Mouse (Mus musculus) megakaryocyte, embryonic 14.5 days (primary cell): ENCODE data around the gene B3galt4.

ENCODE experiments used
- FLI1 ChIP-seq: IDR thresholded peaks from 2 replicates; pipeline ENCODE4 v1.6.1; 2012; ENCODE audit warnings: low read length, inconsistent platforms, mixed read lengths
- GATA1 ChIP-seq: IDR thresholded peaks from 3 replicates; pipeline ENCODE4 v1.6.1; 2012; ENCODE audit warnings: mixed read lengths, low read length, inconsistent platforms, borderline replicate concordance

DNA sequence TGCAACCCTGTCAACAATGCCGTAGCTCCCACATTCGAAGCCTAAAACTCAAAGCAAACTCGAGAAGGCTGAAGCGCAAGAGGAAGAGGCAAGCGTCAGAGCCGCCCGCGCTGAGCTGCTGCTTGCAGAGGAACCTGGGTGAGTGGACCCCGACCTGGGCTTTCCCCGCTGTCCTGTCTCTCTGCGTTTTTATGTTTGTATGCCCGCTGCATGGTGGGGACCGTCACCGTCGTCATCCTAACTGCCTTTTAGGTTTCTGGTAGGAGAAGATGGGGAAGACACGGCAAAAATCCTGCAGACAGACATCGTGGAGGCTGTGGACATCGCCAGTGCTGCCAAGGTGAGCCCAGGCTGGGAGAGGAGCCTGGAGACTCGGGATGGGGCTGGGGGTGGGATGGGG is 9.9 kb downstream of the B3galt4 start:
- TF ChIP-seq FLI1 (no peak), GATA1 (no peak)
